ENCODE assay signal across 13 mouse cellular contexts in the genomic region with DNA sequence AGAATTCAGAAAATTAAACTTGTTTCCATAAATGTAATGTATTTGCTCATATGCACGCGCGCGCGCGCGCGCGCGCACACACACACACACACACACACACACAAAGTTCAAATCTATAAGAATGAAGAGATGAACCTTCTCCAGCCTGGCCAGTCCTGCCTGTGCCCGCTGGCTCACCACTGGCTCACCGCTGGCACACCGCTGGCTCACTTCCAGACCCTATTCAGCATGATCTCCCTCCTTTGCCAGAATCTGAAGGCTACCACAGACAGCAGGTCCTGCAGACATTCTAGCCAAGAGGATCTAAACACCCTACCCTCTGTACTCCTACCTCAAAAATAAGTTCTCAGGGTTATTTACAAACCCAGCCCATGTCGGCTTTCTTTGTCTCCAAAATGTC.
DNase-seq lines count a peak whose midpoint lies in the region; ATAC-seq and TF ChIP-seq lines count a peak whose summit lies in the region.
"Had no signal": no experiment of that assay in that cellular context is flagged by ENCODE, and none has a peak within 500 bp of the region (broad histone marks: within the 10 kb centered on the region; RNA-seq: fewer than 3 reads in every experiment).

No protein-coding gene starts in this region.

- 84% methylated on average over 14 of the region's 14 CpGs for WGBS in heart, postnatal 0 days
- 70% methylated on average over 14 of the region's 14 CpGs for whole genome bisulfite sequencing in neural tube, embryonic 13.5 days
- 62% methylated on average over 14 of the region's 14 CpGs for WGBS in liver, embryonic 12.5 days (ENCODE audit: insufficient replicate concordance)

- H3K27ac ChIP-seq in heart, postnatal 0 days (ENCODE audit: low read depth) = no peak overlapping the region
- no peak overlapping the region for H3K27ac ChIP-seq in neural tube, embryonic 13.5 days (replicated peaks)
- no peak overlapping the region for H3K27ac ChIP-seq in liver, embryonic 12.5 days

- H3K9me3 ChIP-seq in heart, postnatal 0 days (replicated peaks; ENCODE audit: control insufficient read depth, low read length) = no peaks in the 10 kb centered on the region
- no peaks in the 10 kb centered on the region for H3K9me3 ChIP-seq in neural tube, embryonic 13.5 days
- no peaks in the 10 kb centered on the region for H3K9me3 ChIP-seq in liver, embryonic 12.5 days (replicated peaks)
- H3K9me3 ChIP-seq: heart, embryonic 10.5 days had no signal

- no peak for TF ChIP-seq CTCF in heart, postnatal 0 days (IDR thresholded peaks at IDR 0.05; ENCODE audit: low read depth)

- DNase-seq in cerebellum, postnatal 10 days = peak; percentile 67 to 70
- DNase-seq in cerebellum, adult 9-10 months = no peak
- no peak for DNase-seq in heart, postnatal 0 days (ENCODE audit: low spot score)
- DNase-seq in heart, postnatal 25 days (ENCODE audit: low spot score) = no peak
- DNase-seq in neural tube, embryonic 10.5 days (ENCODE audit: extremely low spot score, low spot score) = no peak
- DNase-seq: cerebellum, adult 9-11 months; layer of hippocampus, postnatal 36 days; lung, postnatal 4 days had no signal

- no peak overlapping the region for H3K4me3 ChIP-seq in heart, postnatal 0 days (ENCODE audit: low read depth, low read length)
- H3K4me3 ChIP-seq in neural tube, embryonic 13.5 days = no peak overlapping the region
- peak overlapping the region; percentile 8 for H3K4me3 ChIP-seq in myocyte
- no peak overlapping the region for H3K4me3 ChIP-seq in liver, embryonic 12.5 days

- intact Hi-C loops in heart, postnatal 25 days (cut with DNase I) = no loop called here

- TF ChIP-seq POLR2A in myocyte (IDR thresholded peaks at IDR 0.05; ENCODE audit: insufficient read length, low read depth) = no peak

- no peak for ATAC-seq in heart, postnatal 0 days (ENCODE audit: insufficient read depth, low read depth)
- peak; percentile 32; the same call in 1 of the 2 replicates for ATAC-seq in neural tube, embryonic 13.5 days (ENCODE audit: low read depth)
- no peak for ATAC-seq in liver, embryonic 12.5 days
- ATAC-seq: intestine, postnatal 0 days had no signal

- TF ChIP-seq EP300 in heart, postnatal 0 days (IDR thresholded peaks at IDR 0.05; ENCODE audit: low read depth) = no peak

- H3K4me1 ChIP-seq in heart, postnatal 0 days (ENCODE audit: control insufficient read depth, insufficient read depth) = no peaks in the 10 kb centered on the region
- peaks cover 14% of the 10 kb centered on the region for H3K4me1 ChIP-seq in neural tube, embryonic 13.5 days (replicated peaks)
- peaks cover 43% of the 10 kb centered on the region for H3K4me1 ChIP-seq in liver, embryonic 12.5 days

- peak overlapping the region; percentile 74 for H3K4me2 ChIP-seq in heart, postnatal 0 days (ENCODE audit: low read depth, low read length)
- H3K4me2 ChIP-seq in neural tube, embryonic 13.5 days = peak overlapping the region; percentile 65
- H3K4me2 ChIP-seq in myocyte (ENCODE audit: low read depth) = peak overlapping the region; percentile 59
- no peak overlapping the region for H3K4me2 ChIP-seq in liver, embryonic 12.5 days

- no peak overlapping the region for H3ac ChIP-seq in myocyte (ENCODE audit: control insufficient read depth, insufficient read length)

- H3K36me3 ChIP-seq in heart, postnatal 0 days (replicated peaks; ENCODE audit: control insufficient read depth, insufficient read depth, low read length) = no peaks in the 10 kb centered on the region
- H3K36me3 ChIP-seq in neural tube, embryonic 13.5 days = no peaks in the 10 kb centered on the region
- H3K36me3 ChIP-seq in myocyte (ENCODE audit: control insufficient read depth, insufficient read depth) = no peaks in the 10 kb centered on the region
- no peaks in the 10 kb centered on the region for H3K36me3 ChIP-seq in liver, embryonic 12.5 days
- H3K36me3 ChIP-seq: heart, embryonic 10.5 days had no signal

- no peaks in the 10 kb centered on the region for H3K27me3 ChIP-seq in heart, postnatal 0 days (ENCODE audit: control insufficient read depth, insufficient read depth, low read length)
- H3K27me3 ChIP-seq in neural tube, embryonic 13.5 days = peaks cover 14% of the 10 kb centered on the region
- H3K27me3 ChIP-seq in myocyte (ENCODE audit: control insufficient read depth, insufficient read depth, insufficient read length) = no peaks in the 10 kb centered on the region
- H3K27me3 ChIP-seq in liver, embryonic 12.5 days (replicated peaks) = peaks cover 72% of the 10 kb centered on the region

- H3K9ac ChIP-seq in heart, postnatal 0 days (replicated peaks; ENCODE audit: low read depth, low read length) = no peak overlapping the region
- H3K9ac ChIP-seq in neural tube, embryonic 13.5 days = no peak overlapping the region
- H3K9ac ChIP-seq in liver, embryonic 12.5 days = no peak overlapping the region

- H3K79me2 ChIP-seq in myocyte (ENCODE audit: control insufficient read depth, insufficient read depth) = no peaks in the 10 kb centered on the region

TF ChIP-seq in myocyte, 11 proteins besides CTCF, POLR2A, EP300 and RAD21:
- TF ChIP-seq SRF (IDR thresholded peaks at IDR 0.05; ENCODE audit: control insufficient read depth, insufficient read length, low read depth) (no peak), E2F4 (IDR thresholded peaks at IDR 0.05; ENCODE audit: insufficient read depth) (no peak), MAX (IDR thresholded peaks at IDR 0.05; ENCODE audit: low read depth) (no peak), TCF3 (IDR thresholded peaks at IDR 0.05; ENCODE audit: insufficient read length, low read depth) (no peak), MYOD1 (IDR thresholded peaks at IDR 0.05; ENCODE audit: control insufficient read depth in 1 of 3, insufficient read length in 2 of 3, low read depth in 2 of 3) (no peak), USF1 (IDR thresholded peaks at IDR 0.05; ENCODE audit: low read depth) (no peak), REST (IDR thresholded peaks at IDR 0.05; ENCODE audit: insufficient read depth, insufficient read length) (no peak), MYOG (IDR thresholded peaks at IDR 0.05; ENCODE audit: control insufficient read depth in 1 of 3, insufficient read depth in 1 of 3, insufficient read length in 2 of 3, low read depth in 2 of 3) (no peak), CEBPB (IDR thresholded peaks at IDR 0.05; ENCODE audit: insufficient read depth, poor library complexity, severe bottlenecking) (no peak), TCF12 (IDR thresholded peaks at IDR 0.05; ENCODE audit: insufficient read depth, poor library complexity, severe bottlenecking) (no peak), POLR2AphosphoS2 (IDR thresholded peaks at IDR 0.05; ENCODE audit: insufficient read length, low read depth) (no peak)

Comparison
In these comparisons a context has a peak if more than half of its experiments do, and no peak if none do; other contexts are left out.
1. DNase-seq: peak in cerebellum, postnatal 10 days (2 of 2); none in cerebellum, adult 9-10 months (single experiment), heart, postnatal 0 days (single experiment), heart, postnatal 25 days (single experiment) and neural tube, embryonic 10.5 days (single experiment).